Mouse (Mus musculus): ENCODE results near the gene Ttc7b. TPM values are rescaled to one million over a fixed set of nuclear protein-coding genes. Genes with fewer than 3 reads are reported as not detected.

The Ttc7b gene
- total RNA-seq (2021), result 100 to 1,000 TPM; 164 to 180 TPM

GRCm38 (mm10) chr12:100520794-100521186 lies at the start of gene Ttc7b:
TSS of gene Ttc7b (minus strand) at chr12:100520826.
- DNase-seq (ENCODE audit: extremely low spot score in 1 of 2, low spot score in 1 of 2), result peak; percentile 44 to 49

- no peak for DNase-seq (ENCODE audit: extremely low spot score in 1 of 2, low spot score in 1 of 2)
Measured at GRCm38 (mm10) chr12:100568831-100569230, 48.2 kb upstream of the Ttc7b start.

GRCm38 (mm10) chr12:100568105-100568504 lies 47.5 kb upstream of the Ttc7b start:
- DNase-seq (ENCODE audit: extremely low spot score in 1 of 2, low spot score in 1 of 2), result no peak

- DNase-seq (ENCODE audit: extremely low spot score in 1 of 2, low spot score in 1 of 2), result no peak
Measured at GRCm38 (mm10) chr12:100567627-100568026, 47.0 kb upstream of the Ttc7b start.

GRCm38 (mm10) chr12:100553675-100554074 lies 33.0 kb upstream of the Ttc7b start:
- DNase-seq (ENCODE audit: extremely low spot score in 1 of 2, low spot score in 1 of 2), result no peak

GRCm38 (mm10) chr12:100551972-100552371 lies 31.3 kb upstream of the Ttc7b start:
- no peak for DNase-seq (ENCODE audit: extremely low spot score in 1 of 2, low spot score in 1 of 2)

- no peak for DNase-seq (ENCODE audit: extremely low spot score in 1 of 2, low spot score in 1 of 2)
Measured at GRCm38 (mm10) chr12:100544194-100544567, 23.6 kb upstream of the Ttc7b start.

- no peak for DNase-seq (ENCODE audit: extremely low spot score in 1 of 2, low spot score in 1 of 2)
Measured at GRCm38 (mm10) chr12:100543437-100544193, 23.0 kb upstream of the Ttc7b start.

- no peak for DNase-seq (ENCODE audit: extremely low spot score in 1 of 2, low spot score in 1 of 2)
Measured at GRCm38 (mm10) chr12:100542494-100542893, 21.9 kb upstream of the Ttc7b start.

- DNase-seq (ENCODE audit: extremely low spot score in 1 of 2, low spot score in 1 of 2), result no peak
Measured at GRCm38 (mm10) chr12:100542076-100542475, 21.4 kb upstream of the Ttc7b start.

GRCm38 (mm10) chr12:100539158-100539714 lies 18.6 kb upstream of the Ttc7b start:
- no peak for DNase-seq (ENCODE audit: extremely low spot score in 1 of 2, low spot score in 1 of 2)

GRCm38 (mm10) chr12:100538445-100539157 lies 18.0 kb upstream of the Ttc7b start:
- DNase-seq (ENCODE audit: extremely low spot score in 1 of 2, low spot score in 1 of 2), result no peak

GRCm38 (mm10) chr12:100537091-100537490 lies 16.5 kb upstream of the Ttc7b start:
- DNase-seq (ENCODE audit: extremely low spot score in 1 of 2, low spot score in 1 of 2), result no peak

GRCm38 (mm10) chr12:100535028-100535427 lies 14.4 kb upstream of the Ttc7b start:
- no peak for DNase-seq (ENCODE audit: extremely low spot score in 1 of 2, low spot score in 1 of 2)

- no peak for DNase-seq (ENCODE audit: extremely low spot score in 1 of 2, low spot score in 1 of 2)
Measured at GRCm38 (mm10) chr12:100534028-100534427, 13.4 kb upstream of the Ttc7b start.

- no peak for DNase-seq (ENCODE audit: extremely low spot score in 1 of 2, low spot score in 1 of 2)
Measured at GRCm38 (mm10) chr12:100533209-100533608, 12.6 kb upstream of the Ttc7b start.

- DNase-seq (ENCODE audit: extremely low spot score in 1 of 2, low spot score in 1 of 2), result no peak
Measured at GRCm38 (mm10) chr12:100531740-100532139, 11.1 kb upstream of the Ttc7b start.

GRCm38 (mm10) chr12:100530871-100531270 lies 10.2 kb upstream of the Ttc7b start:
- no peak for DNase-seq (ENCODE audit: extremely low spot score in 1 of 2, low spot score in 1 of 2)

GRCm38 (mm10) chr12:100529651-100530050 lies 9.0 kb upstream of the Ttc7b start:
- DNase-seq (ENCODE audit: extremely low spot score in 1 of 2, low spot score in 1 of 2), result no peak

GRCm38 (mm10) chr12:100529172-100529571 lies 8.5 kb upstream of the Ttc7b start:
- no peak for DNase-seq (ENCODE audit: extremely low spot score in 1 of 2, low spot score in 1 of 2)

GRCm38 (mm10) chr12:100528246-100528645 lies 7.6 kb upstream of the Ttc7b start:
- no peak for DNase-seq (ENCODE audit: extremely low spot score in 1 of 2, low spot score in 1 of 2)

GRCm38 (mm10) chr12:100527753-100528152 lies 7.1 kb upstream of the Ttc7b start:
- peak; percentile 37 to 43 for DNase-seq (ENCODE audit: extremely low spot score in 1 of 2, low spot score in 1 of 2)
